Mouse (Mus musculus) activated CD4-positive, CD25-positive, alpha-beta regulatory T cell (primary cell): ENCODE data around the gene Zbtb4. TPM values are rescaled to one million over a fixed set of nuclear protein-coding genes. Genes with fewer than 3 reads are reported as not detected.

Source experiments
- polyA plus RNA-seq, 2 experiments: library from polyadenylated mRNA; unstranded; fragments of 100-300 nt; shearing (Covaris generic); gene quantifications; one replicate each; pipeline ENCODE4 v1.2.1; 2017

The Zbtb4 gene
- polyA plus RNA-seq, result 1 to 10 TPM; 4.9 to 5.8 TPM

GRCm38 (mm10) chr11:69765221-69766125 lies at the start of gene Zbtb4:
Zbtb4 (plus strand) TSS chr11:69765912.

GRCm38 (mm10) chr11:69758478-69758970 lies 7.2 kb upstream of the Zbtb4 start, which contains the start of gene Polr2a:
Polr2a (minus strand) TSS chr11:69758637.

GRCm38 (mm10) chr11:69761868-69762267 lies 3.8 kb upstream of the Zbtb4 start, which contains the start of gene Slc35g3:
Slc35g3 (minus strand) TSS chr11:69761968.

GRCm38 (mm10) chr11:69795168-69795982 lies 29.7 kb downstream of the Zbtb4 start, which contains the start of gene Chrnb1:
Chrnb1 (minus strand) TSS chr11:69795943.

GRCm38 (mm10) chr11:69801379-69801977 lies 35.8 kb downstream of the Zbtb4 start, which contains the start of gene Fgf11:
Fgf11 (minus strand) TSS chr11:69801857.

GRCm38 (mm10) chr11:69804972-69805909 lies 39.5 kb downstream of the Zbtb4 start, which contains the start of gene Tmem102:
Tmem102 (minus strand) TSS chr11:69805624.

GRCm38 (mm10) chr11:69815155-69815554 lies 49.4 kb downstream of the Zbtb4 start, which contains the start of gene Gm39566:
Gm39566 (minus strand) TSS chr11:69815298.

GRCm38 (mm10) chr11:69818365-69818764 lies 52.7 kb downstream of the Zbtb4 start, which contains the start of gene Spem2:
Spem2 (minus strand) TSS chr11:69818465.

GRCm38 (mm10) chr11:69822080-69822479 lies 56.4 kb downstream of the Zbtb4 start, which contains the start of gene Spem1:
Spem1 (minus strand) TSS chr11:69822180.

Other genes with a start within 250 kb of the Zbtb4 start
- under 1 TPM; 0.02 to 0.48 TPM for gene Dnah2, start 216.8 kb upstream of the Zbtb4 start, polyA plus RNA-seq
- under 1 TPM; 0.23 to 0.32 TPM for gene Efnb3, start 205.7 kb upstream of the Zbtb4 start, polyA plus RNA-seq
- gene Wrap53, start 185.7 kb upstream of the Zbtb4 start, polyA plus RNA-seq, result 10 to 100 TPM; 19.2 to 31.5 TPM
- 100 to 1,000 TPM; 162 to 242 TPM for gene Trp53, start 185.6 kb upstream of the Zbtb4 start, polyA plus RNA-seq
- gene Atp1b2, start 160.0 kb upstream of the Zbtb4 start, polyA plus RNA-seq, result under 1 TPM in 1 of 2 experiments, not detected in 1; 0.14 TPM
- gene Shbg, start 148.0 kb upstream of the Zbtb4 start, polyA plus RNA-seq, result under 1 TPM in 1 of 2 experiments, not detected in 1; 0.32 TPM
- not detected for gene Sat2, start 143.9 kb upstream of the Zbtb4 start, polyA plus RNA-seq
- 10 to 100 TPM; 49.1 to 52.6 TPM for gene Fxr2, start 132.9 kb upstream of the Zbtb4 start, polyA plus RNA-seq
- gene Sox15, start 110.6 kb upstream of the Zbtb4 start, polyA plus RNA-seq, result not detected
- gene Mpdu1, start 103.3 kb upstream of the Zbtb4 start, polyA plus RNA-seq, result 10 to 100 TPM; 78.8 to 82.1 TPM
- 10 to 100 TPM in 1 of 2 experiments, 1 to 10 TPM in 1; 5.9 to 15.7 TPM for gene Cd68, start 99.8 kb upstream of the Zbtb4 start, polyA plus RNA-seq
- 100 to 1,000 TPM; 550 to 657 TPM for gene Eif4a1, start 93.5 kb upstream of the Zbtb4 start, polyA plus RNA-seq
- gene Senp3, start 83.8 kb upstream of the Zbtb4 start, polyA plus RNA-seq, result 10 to 100 TPM; 47.4 to 49.1 TPM
- under 1 TPM; 0.13 to 0.34 TPM for gene Tnfsf13, start 80.1 kb upstream of the Zbtb4 start, polyA plus RNA-seq
- gene Tnfsf12, start 70.1 kb upstream of the Zbtb4 start, polyA plus RNA-seq, result under 1 TPM; 0.31 to 0.42 TPM
- under 1 TPM; 0.08 to 0.44 TPM for gene Tnfsfm13, start 69.8 kb upstream of the Zbtb4 start, polyA plus RNA-seq
- 10 to 100 TPM; 30.9 to 45.6 TPM for gene Polr2a, start 7.3 kb upstream of the Zbtb4 start, polyA plus RNA-seq
- not detected for gene Slc35g3, start 3.9 kb upstream of the Zbtb4 start, polyA plus RNA-seq
- gene Chrnb1, start 30.0 kb downstream of the Zbtb4 start, polyA plus RNA-seq, result 1 to 10 TPM; 1.6 to 3.6 TPM
- not detected for gene Fgf11, start 35.9 kb downstream of the Zbtb4 start, polyA plus RNA-seq
- under 1 TPM in 1 of 2 experiments, not detected in 1; 0.38 TPM for gene Tmem102, start 39.7 kb downstream of the Zbtb4 start, polyA plus RNA-seq
- gene Gm39566, start 49.4 kb downstream of the Zbtb4 start, polyA plus RNA-seq, result not detected
- not detected for gene Spem2, start 52.6 kb downstream of the Zbtb4 start, polyA plus RNA-seq
- gene Spem1, start 56.3 kb downstream of the Zbtb4 start, polyA plus RNA-seq, result not detected
- under 1 TPM; 0.24 to 0.34 TPM for gene Nlgn2, start 71.9 kb downstream of the Zbtb4 start, polyA plus RNA-seq
- gene Tmem256, start 72.6 kb downstream of the Zbtb4 start, polyA plus RNA-seq, result 100 to 1,000 TPM; 109 to 131 TPM
- 10 to 100 TPM; 19.0 to 36.8 TPM for gene Plscr3, start 80.5 kb downstream of the Zbtb4 start, polyA plus RNA-seq
- gene Tnk1, start 92.8 kb downstream of the Zbtb4 start, polyA plus RNA-seq, result not detected
- gene Tmem95, start 112.1 kb downstream of the Zbtb4 start, polyA plus RNA-seq, result not detected
- 1 to 10 TPM in 1 of 2 experiments, under 1 TPM in 1; 0.39 to 3.3 TPM for gene Kctd11, start 115.5 kb downstream of the Zbtb4 start, polyA plus RNA-seq
- gene Acap1, start 129.6 kb downstream of the Zbtb4 start, polyA plus RNA-seq, result 100 to 1,000 TPM; 299 to 487 TPM
- 1 to 10 TPM; 1.5 to 4.2 TPM for gene 2810408A11Rik, start 135.1 kb downstream of the Zbtb4 start, polyA plus RNA-seq
- 1 to 10 TPM; 5.2 to 6.2 TPM for gene Neurl4, start 135.2 kb downstream of the Zbtb4 start, polyA plus RNA-seq
- 100 to 1,000 TPM; 148 to 174 TPM for gene Gps2, start 148.0 kb downstream of the Zbtb4 start, polyA plus RNA-seq
- gene Eif5a, start 156.0 kb downstream of the Zbtb4 start, polyA plus RNA-seq, result 1,000 to 10,000 TPM; 1,226 to 1,635 TPM
- gene Ybx2, start 169.9 kb downstream of the Zbtb4 start, polyA plus RNA-seq, result not detected
- gene Slc2a4, start 182.3 kb downstream of the Zbtb4 start, polyA plus RNA-seq, result not detected
- under 1 TPM in 1 of 2 experiments, not detected in 1; 0.49 TPM for gene Cldn7, start 198.9 kb downstream of the Zbtb4 start, polyA plus RNA-seq
- gene Ctdnep1, start 215.2 kb downstream of the Zbtb4 start, polyA plus RNA-seq, result 100 to 1,000 TPM in 1 of 2 experiments, 10 to 100 TPM in 1; 88.2 to 126 TPM
- 100 to 1,000 TPM in 1 of 2 experiments, 10 to 100 TPM in 1; 57.5 to 119 TPM for gene Elp5, start 216.6 kb downstream of the Zbtb4 start, polyA plus RNA-seq
- gene Gabarap, start 225.2 kb downstream of the Zbtb4 start, polyA plus RNA-seq, result 100 to 1,000 TPM; 433 to 450 TPM
- 10 to 100 TPM; 80.2 to 94.0 TPM for gene Phf23, start 229.9 kb downstream of the Zbtb4 start, polyA plus RNA-seq
- 10 to 100 TPM; 14.2 to 22.1 TPM for gene Dvl2, start 234.7 kb downstream of the Zbtb4 start, polyA plus RNA-seq
- 100 to 1,000 TPM; 104 to 130 TPM for gene Acadvl, start 249.5 kb downstream of the Zbtb4 start, polyA plus RNA-seq